Mouse (Mus musculus): ENCODE measurements around the gene Cavin1. TPM values are rescaled to one million over a fixed set of nuclear protein-coding genes. Genes with fewer than 3 reads are reported as not detected.

Cavin1 gene
- polyA plus RNA-seq, 1 experiment, result 27.4 TPM

DNA sequence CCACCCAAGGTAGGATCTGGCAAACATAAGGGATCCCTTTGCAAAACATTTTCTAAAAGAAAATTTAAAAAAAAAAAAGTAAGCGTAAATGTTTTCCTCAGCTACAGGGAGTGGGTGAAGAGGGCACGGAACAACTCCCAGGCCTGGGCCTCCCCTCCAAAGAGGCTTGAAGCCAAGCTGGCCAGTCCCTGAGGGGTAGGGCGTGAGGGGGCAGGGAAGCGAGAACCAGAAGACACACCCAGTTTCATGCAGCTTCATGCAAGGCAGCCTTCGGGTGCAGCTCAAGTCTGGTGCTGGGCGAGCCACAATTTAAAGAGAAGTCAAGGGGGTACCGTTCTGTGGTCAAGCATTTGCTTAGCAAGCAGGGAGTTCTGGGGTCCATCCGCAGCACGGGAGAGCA lies 7.0 kb downstream of the Cavin1 start:
- peaks cover 11% of the 10 kb centered on the region for H3K27me3 ChIP-seq (ENCODE audit: control insufficient read depth, insufficient read depth, low read length)
- no peak overlapping the region for H3K27ac ChIP-seq (ENCODE audit: insufficient read depth, low read depth, low read length)
- peaks cover 6% of the 10 kb centered on the region for H3K4me1 ChIP-seq (ENCODE audit: control insufficient read depth, insufficient read depth, insufficient read length, low read length)
- 64% methylated on average over 9 of the region's 9 CpGs for WGBS
- TF ChIP-seq POLR2A (IDR thresholded peaks at IDR 0.05; ENCODE audit: low read depth, low read length), result no peak
- no peak for TF ChIP-seq CTCF (IDR thresholded peaks at IDR 0.05; ENCODE audit: extremely low read depth, insufficient read length, insufficient replicate concordance, low read depth, low read length)
- H3K36me3 ChIP-seq (ENCODE audit: control insufficient read depth, insufficient read depth, low read length), result no peaks in the 10 kb centered on the region
- H3K4me3 ChIP-seq (ENCODE audit: low read depth, low read length), result no peak overlapping the region

DNA sequence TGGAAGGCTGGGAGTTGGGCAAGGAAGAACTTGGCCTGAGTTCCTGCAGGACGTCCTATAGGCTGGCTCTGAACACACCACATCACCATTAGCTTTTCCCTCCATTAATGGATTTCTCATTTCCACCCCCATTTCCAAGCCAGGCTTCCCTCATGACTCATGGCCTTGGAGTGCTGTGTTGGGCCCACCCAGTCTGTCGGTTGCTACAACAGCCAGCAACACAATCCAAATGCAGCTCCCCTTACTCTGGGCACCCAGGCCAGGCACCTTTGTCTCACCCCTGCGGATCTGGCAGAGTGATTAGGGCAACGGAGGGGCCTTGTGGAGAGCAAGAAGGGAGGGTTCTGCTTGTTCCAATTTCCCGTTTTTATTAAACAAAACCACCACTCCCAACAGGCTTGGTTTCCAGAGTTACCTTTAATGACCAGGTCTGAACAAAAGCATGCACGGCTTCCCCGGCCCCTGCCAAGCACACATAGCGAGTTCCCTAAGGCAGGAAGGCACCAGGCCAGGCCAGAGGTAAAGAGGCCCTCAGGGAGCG lies 8.2 kb downstream of the Cavin1 start:
- 60% methylated on average over 9 of the region's 9 CpGs for WGBS
- Histone ChIP-seq H3K4me1 (ENCODE audit: control insufficient read depth, insufficient read depth, insufficient read length, low read length) (peaks cover 9% of the 10 kb centered on the region), H3K36me3 (ENCODE audit: control insufficient read depth, insufficient read depth, low read length) (no peaks in the 10 kb centered on the region; the same call in 1 of the 2 replicates), H3K4me3 (ENCODE audit: low read depth, low read length) (no peak overlapping the region), H3K27me3 (ENCODE audit: control insufficient read depth, insufficient read depth, low read length) (peaks cover 11% of the 10 kb centered on the region), H3K27ac (ENCODE audit: insufficient read depth, low read depth, low read length) (peak overlapping the region; percentile 44)
- no peak for TF ChIP-seq POLR2A (IDR thresholded peaks at IDR 0.05; ENCODE audit: low read depth, low read length)

- 19% methylated on average over 6 of the region's 6 CpGs for WGBS
- TF ChIP-seq CTCF (IDR thresholded peaks at IDR 0.05; ENCODE audit: extremely low read depth, insufficient read length, insufficient replicate concordance, low read depth, low read length) (no peak), POLR2A (IDR thresholded peaks at IDR 0.05; ENCODE audit: low read depth, low read length) (no peak)
- H3K36me3 ChIP-seq (ENCODE audit: control insufficient read depth, insufficient read depth, low read length), result no peaks in the 10 kb centered on the region; the same call in 1 of the 2 replicates
- no peak overlapping the region for H3K27ac ChIP-seq (ENCODE audit: insufficient read depth, low read depth, low read length)
- peaks cover 11% of the 10 kb centered on the region for H3K27me3 ChIP-seq (ENCODE audit: control insufficient read depth, insufficient read depth, low read length)
- H3K4me1 ChIP-seq (ENCODE audit: control insufficient read depth, insufficient read depth, insufficient read length, low read length), result peaks cover 9% of the 10 kb centered on the region
- H3K4me3 ChIP-seq (ENCODE audit: low read depth, low read length), result no peak overlapping the region
These were observed 10.1 kb downstream of the Cavin1 start for GRCm38 (mm10) chr11:100960540-100960939.

GRCm38 (mm10) chr11:100959826-100960225 lies 10.9 kb downstream of the Cavin1 start:
- Histone ChIP-seq H3K27ac (ENCODE audit: insufficient read depth, low read depth, low read length) (peak overlapping the region; percentile 60), H3K36me3 (ENCODE audit: control insufficient read depth, insufficient read depth, low read length) (no peaks in the 10 kb centered on the region; the same call in 1 of the 2 replicates), H3K4me1 (ENCODE audit: control insufficient read depth, insufficient read depth, insufficient read length, low read length) (peaks cover 9% of the 10 kb centered on the region), H3K27me3 (ENCODE audit: control insufficient read depth, insufficient read depth, low read length) (peaks cover 11% of the 10 kb centered on the region), H3K4me3 (ENCODE audit: low read depth, low read length) (no peak overlapping the region)
- no peak for TF ChIP-seq POLR2A (IDR thresholded peaks at IDR 0.05; ENCODE audit: low read depth, low read length)
- TF ChIP-seq CTCF (IDR thresholded peaks at IDR 0.05; ENCODE audit: extremely low read depth, insufficient read length, insufficient replicate concordance, low read depth, low read length), result no peak
- WGBS, result 32% methylated on average over 3 of the region's 3 CpGs

- 4% methylated on average over 14 of the region's 14 CpGs for WGBS
- H3K4me3 ChIP-seq (ENCODE audit: low read depth, low read length), result 0 out of 2 replicates have a peak overlapping the region, but pooled peaks have one; percentile 43
- H3K27ac ChIP-seq (ENCODE audit: insufficient read depth, low read depth, low read length), result no peak overlapping the region
- H3K4me1 ChIP-seq (ENCODE audit: control insufficient read depth, insufficient read depth, insufficient read length, low read length), result peaks cover 9% of the 10 kb centered on the region
- H3K36me3 ChIP-seq (ENCODE audit: control insufficient read depth, insufficient read depth, low read length), result no peaks in the 10 kb centered on the region; the same call in 1 of the 2 replicates
- TF ChIP-seq POLR2A (IDR thresholded peaks at IDR 0.05; ENCODE audit: low read depth, low read length) (no peak), CTCF (IDR thresholded peaks at IDR 0.05; ENCODE audit: extremely low read depth, insufficient read length, insufficient replicate concordance, low read depth, low read length) (peak; percentile 62; the same call in 1 of the 2 replicates)
- H3K27me3 ChIP-seq (ENCODE audit: control insufficient read depth, insufficient read depth, low read length), result peaks cover 11% of the 10 kb centered on the region
These were observed 11.2 kb downstream of the Cavin1 start for GRCm38 (mm10) chr11:100959464-100959810.

DNA sequence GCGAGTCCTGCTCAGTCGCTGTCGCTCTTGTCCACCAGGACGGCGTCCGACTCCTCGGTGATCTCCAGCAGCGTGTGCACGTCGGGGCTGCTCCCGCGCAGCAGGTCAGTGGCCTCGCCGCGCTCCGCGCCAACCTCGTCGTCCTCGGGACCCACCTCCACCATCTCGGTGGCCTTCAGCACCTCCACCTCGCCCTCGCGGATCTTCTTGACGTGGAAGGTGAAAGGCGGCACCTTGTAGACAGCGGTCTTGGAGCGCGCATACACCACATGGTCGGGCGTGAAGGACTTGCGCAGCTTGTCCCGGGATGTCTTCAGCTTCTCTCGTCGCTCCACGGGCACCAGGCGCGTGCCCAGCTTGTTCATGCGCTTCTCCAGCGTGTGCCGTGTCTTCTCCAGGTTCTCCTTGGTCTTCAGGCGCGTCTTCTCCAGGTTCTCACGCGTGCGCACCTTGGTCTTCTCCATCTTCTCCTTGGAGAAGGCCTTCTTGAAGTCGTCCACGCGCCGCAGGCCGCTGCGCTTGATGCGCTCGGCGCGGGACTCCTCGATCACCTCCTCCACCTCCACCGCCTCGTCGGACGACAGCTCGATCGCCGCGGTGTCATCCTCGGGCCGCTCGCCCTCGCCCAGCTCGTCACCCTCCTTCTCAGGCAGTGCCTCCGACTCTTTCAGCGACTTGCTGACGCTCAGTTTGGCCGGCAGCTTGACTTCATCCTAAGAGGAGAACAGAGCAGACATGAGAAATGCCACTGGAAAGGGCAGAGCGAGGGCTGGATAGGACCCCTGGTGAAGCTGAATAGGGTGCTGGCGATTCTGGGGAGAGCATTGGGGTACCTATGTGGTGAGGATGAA lies 11.8 kb downstream of the Cavin1 start:
- H3K4me3 ChIP-seq (ENCODE audit: low read depth, low read length), result peak overlapping the region; percentile 43

DNA sequence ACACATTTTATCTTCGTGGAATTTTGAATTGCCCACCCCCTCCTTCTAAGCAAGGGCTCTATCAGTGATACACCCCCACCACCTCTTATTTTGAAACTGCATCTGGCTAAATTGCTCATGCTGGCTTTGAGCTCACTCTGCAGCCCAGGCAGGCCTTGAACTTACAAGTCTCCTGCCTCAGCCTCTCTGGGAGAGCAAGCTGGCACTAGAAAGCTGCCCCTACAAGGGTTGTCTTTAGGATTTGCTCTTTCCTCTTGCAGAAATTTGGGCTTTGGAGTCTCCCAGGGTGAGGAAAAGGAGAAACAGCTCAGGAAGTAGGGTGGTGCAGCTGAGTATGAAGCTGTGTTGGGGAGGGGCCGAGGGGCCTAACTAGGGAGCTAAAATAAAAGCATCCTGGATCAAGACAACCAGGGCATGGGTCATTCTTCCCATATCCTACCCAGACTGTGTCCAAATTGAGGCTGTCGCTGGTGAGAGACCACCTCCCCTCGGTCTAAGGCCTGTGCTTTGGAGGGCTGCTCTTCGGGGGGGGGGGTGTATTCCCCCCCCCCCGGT lies 12.7 kb downstream of the Cavin1 start:
- 43% methylated on average over 6 of the region's 6 CpGs for WGBS
- TF ChIP-seq POLR2A (IDR thresholded peaks at IDR 0.05; ENCODE audit: low read depth, low read length) (no peak), CTCF (IDR thresholded peaks at IDR 0.05; ENCODE audit: extremely low read depth, insufficient read length, insufficient replicate concordance, low read depth, low read length) (no peak)
- no peak overlapping the region for H3K27ac ChIP-seq (ENCODE audit: insufficient read depth, low read depth, low read length)
- H3K4me3 ChIP-seq (ENCODE audit: low read depth, low read length), result no peak overlapping the region
- H3K36me3 ChIP-seq (ENCODE audit: control insufficient read depth, insufficient read depth, low read length), result no peaks in the 10 kb centered on the region; the same call in 1 of the 2 replicates
- peaks cover 11% of the 10 kb centered on the region for H3K27me3 ChIP-seq (ENCODE audit: control insufficient read depth, insufficient read depth, low read length)
- H3K4me1 ChIP-seq (ENCODE audit: control insufficient read depth, insufficient read depth, insufficient read length, low read length), result peaks cover 9% of the 10 kb centered on the region

More for the DNA sequence above, 11.8 kb downstream of the Cavin1 start:
- TF ChIP-seq POLR2A (IDR thresholded peaks at IDR 0.05; ENCODE audit: low read depth, low read length) (no peak), CTCF (IDR thresholded peaks at IDR 0.05; ENCODE audit: extremely low read depth, insufficient read length, insufficient replicate concordance, low read depth, low read length) (no peak)
- Histone ChIP-seq H3K4me1 (ENCODE audit: control insufficient read depth, insufficient read depth, insufficient read length, low read length) (peaks cover 9% of the 10 kb centered on the region), H3K27ac (ENCODE audit: insufficient read depth, low read depth, low read length) (no peak overlapping the region), H3K36me3 (ENCODE audit: control insufficient read depth, insufficient read depth, low read length) (no peaks in the 10 kb centered on the region; the same call in 1 of the 2 replicates), H3K27me3 (ENCODE audit: control insufficient read depth, insufficient read depth, low read length) (peaks cover 11% of the 10 kb centered on the region)
- 30% methylated on average over 76 of the region's 76 CpGs for WGBS
